Mouse (Mus musculus): Measurements from ENCODE around the gene Krt80. TPM values are rescaled to one million over a fixed set of nuclear protein-coding genes. Genes with fewer than 3 reads are reported as not detected.
A peak's percentile ranks its signal among the peaks of the same experiment; 100 is the strongest.

The Krt80 gene
- total and polyA plus RNA-seq, 3 experiments, result 0.20 TPM; not detected in 2

DNA sequence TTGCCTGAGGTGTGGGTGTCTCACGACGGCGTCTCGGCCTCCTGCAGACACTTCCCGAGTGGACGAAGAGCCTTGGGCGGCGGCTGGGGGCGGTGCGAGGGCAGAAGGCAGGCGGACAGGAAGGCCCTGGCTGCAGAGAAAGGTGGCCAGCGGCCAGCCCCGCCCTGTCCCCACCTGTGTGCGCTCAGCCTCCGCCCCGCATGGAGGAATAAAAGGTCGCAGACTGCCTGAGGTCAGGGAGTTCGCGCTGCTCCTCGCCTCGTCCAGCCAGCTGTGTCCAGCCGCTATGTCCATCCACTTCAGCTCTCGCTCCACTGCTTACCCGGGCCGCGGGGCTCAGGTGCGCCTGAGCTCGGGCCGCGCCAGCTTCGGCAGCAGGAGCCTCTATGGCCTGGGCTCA is 42.2 kb upstream of the Krt80 start:
- dilution Hi-C loops (cut with MboI; ENCODE audit: extremely low pct_ligation_motif_present, extremely low pct_unique_long_range_greater_than_20kb, low sequenced_read_pairs), result no loop called here
- Histone ChIP-seq H3K4me3 (replicated peaks in 1 of 3; ENCODE audit: low read depth in 2 of 3, low read length in 2 of 3, poor library complexity in 1 of 3) (no peak overlapping the region), H3K36me3 (replicated peaks in 1 of 2; ENCODE audit: control insufficient read depth in 1 of 2, insufficient read depth in 1 of 2, low read length in 1 of 2) (no peaks in the 10 kb centered on the region), H3K27me3 (replicated peaks) (peaks cover 10% of the 10 kb centered on the region), H3K9ac (ENCODE audit: insufficient read depth, low read depth) (no peak overlapping the region), H3K4me1 (ENCODE audit: control insufficient read depth in 1 of 2, insufficient read depth in 2 of 2) (peaks cover 29 to 51% of the 10 kb centered on the region in 2 experiments), H3K79me2 (replicated peaks; ENCODE audit: control insufficient read depth, extremely low read depth, insufficient read depth, poor library complexity, severe bottlenecking) (no peaks in the 10 kb centered on the region), H3K27ac (ENCODE audit: insufficient read depth, low read depth) (no peak overlapping the region), H3K4me2 (ENCODE audit: insufficient read depth, low read depth, poor library complexity, severe bottlenecking) (no peak overlapping the region), H3K9me3 (replicated peaks; ENCODE audit: low read length) (no peaks in the 10 kb centered on the region)
- DNase-seq (ENCODE audit: extremely low read depth), result no peak
- TF ChIP-seq ETS1 (conservative IDR thresholded peaks at IDR 0.05; ENCODE audit: low read depth, low read length), result no peak
- TF ChIP-seq RCOR1 (conservative IDR thresholded peaks at IDR 0.05; ENCODE audit: low read depth, low read length), result no peak
- no peak for TF ChIP-seq USF2 (conservative IDR thresholded peaks at IDR 0.05; ENCODE audit: low read depth, low read length)
- TF ChIP-seq UBTF (IDR thresholded peaks at IDR 0.05; ENCODE audit: low read depth, low read length), result no peak
- no peak for TF ChIP-seq CTCF (conservative IDR thresholded peaks at IDR 0.05 in 1 of 2, IDR thresholded peaks at IDR 0.05 in 1 of 2; ENCODE audit: low read depth in 2 of 2, low read length in 2 of 2)
- no peak for TF ChIP-seq MAFK (IDR thresholded peaks at IDR 0.05; ENCODE audit: insufficient replicate concordance, low read length)
- no peak for TF ChIP-seq ZKSCAN1 (IDR thresholded peaks at IDR 0.05; ENCODE audit: borderline replicate concordance, low read depth, low read length)
- no peak for TF ChIP-seq JUN (IDR thresholded peaks at IDR 0.05; ENCODE audit: insufficient read depth, low read depth, low read length)
- no peak for TF ChIP-seq IRF4 (IDR thresholded peaks at IDR 0.05; ENCODE audit: low read depth, low read length)
- TF ChIP-seq MAX (IDR thresholded peaks at IDR 0.05; ENCODE audit: low read length), result no peak
- TF ChIP-seq E2F4 (IDR thresholded peaks at IDR 0.05; ENCODE audit: insufficient replicate concordance, low read depth, low read length), result no peak
- no peak for TF ChIP-seq BHLHE40 (IDR thresholded peaks at IDR 0.05; ENCODE audit: low read depth, low read length)
- TF ChIP-seq MYC (IDR thresholded peaks at IDR 0.05; ENCODE audit: low read depth, low read length), result no peak
- no peak for TF ChIP-seq POLR2AphosphoS2 (IDR thresholded peaks at IDR 0.05; ENCODE audit: low read depth, low read length)
- TF ChIP-seq SMC3 (IDR thresholded peaks at IDR 0.05; ENCODE audit: low read depth, low read length), result no peak
- TF ChIP-seq NRF1 (IDR thresholded peaks at IDR 0.05; ENCODE audit: low read depth, low read length), result no peak
- TF ChIP-seq GABPA (IDR thresholded peaks at IDR 0.05; ENCODE audit: insufficient replicate concordance, low read depth, low read length), result no peak
- no peak for TF ChIP-seq TCF12 (IDR thresholded peaks at IDR 0.05; ENCODE audit: low read depth, low read length)
- TF ChIP-seq NELFE (IDR thresholded peaks at IDR 0.05; ENCODE audit: low read depth, low read length), result no peak
- no peak for TF ChIP-seq MXI1 (IDR thresholded peaks at IDR 0.05; ENCODE audit: low read depth, low read length)
- in situ Hi-C loops (cut with MboI; ENCODE audit: low pct_ligation_motif_present, low pct_unique_long_range_greater_than_20kb, low sequenced_read_pairs), result no loop called here

DNA sequence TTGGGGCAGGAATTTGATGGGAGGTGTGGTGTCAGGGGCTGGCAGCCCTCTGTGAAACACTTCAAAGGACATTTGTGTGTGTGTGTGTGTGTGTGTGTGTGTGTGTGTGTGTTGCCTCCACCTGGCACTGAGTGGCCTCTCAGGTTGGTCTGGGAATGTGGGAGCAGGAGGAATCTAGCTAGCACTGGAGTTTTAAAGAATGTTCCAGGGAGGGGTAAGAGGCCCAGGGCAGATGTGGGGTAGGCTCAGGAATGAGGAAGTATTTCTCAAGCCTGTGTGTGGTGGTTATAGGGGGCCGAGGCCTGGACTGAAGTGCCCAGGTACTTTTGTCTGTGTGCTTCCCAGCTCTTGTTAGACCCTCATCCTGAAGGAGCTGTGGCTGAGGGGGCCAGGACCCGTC is 40.8 kb upstream of the Krt80 start, which contains the start of gene Krt7:
Krt7 (plus strand) TSS at position 269 of the 400 bp plus-strand sequence.
- Histone ChIP-seq H3K36me3 (replicated peaks in 1 of 2; ENCODE audit: control insufficient read depth in 1 of 2, insufficient read depth in 1 of 2, low read length in 1 of 2) (no peaks in the 10 kb centered on the region), H3K9me3 (replicated peaks; ENCODE audit: low read length) (no peaks in the 10 kb centered on the region), H3K4me3 (replicated peaks in 1 of 3; ENCODE audit: low read depth in 2 of 3, low read length in 2 of 3, poor library complexity in 1 of 3) (no peak within 1 kb of the TSS), H3K27me3 (replicated peaks) (peaks cover 11% of the 10 kb centered on the region), H3K4me2 (ENCODE audit: insufficient read depth, low read depth, poor library complexity, severe bottlenecking) (no peak within 1 kb of the TSS), H3K4me1 (ENCODE audit: control insufficient read depth in 1 of 2, insufficient read depth in 2 of 2) (peaks cover 24 to 46% of the 10 kb centered on the region in 2 experiments), H3K79me2 (replicated peaks; ENCODE audit: control insufficient read depth, extremely low read depth, insufficient read depth, poor library complexity, severe bottlenecking) (no peaks in the 10 kb centered on the region), H3K27ac (ENCODE audit: insufficient read depth, low read depth) (no peak within 1 kb of the TSS), H3K9ac (ENCODE audit: insufficient read depth, low read depth) (no peak within 1 kb of the TSS)
- in situ Hi-C loops (cut with MboI; ENCODE audit: low pct_ligation_motif_present, low pct_unique_long_range_greater_than_20kb, low sequenced_read_pairs) (no loop called here), dilution Hi-C loops (cut with MboI; ENCODE audit: extremely low pct_ligation_motif_present, extremely low pct_unique_long_range_greater_than_20kb, low sequenced_read_pairs) (no loop called here)
- TF ChIP-seq POLR2A (IDR thresholded peaks at IDR 0.05; ENCODE audit: low read depth, low read length) (no peak), MAFK (IDR thresholded peaks at IDR 0.05; ENCODE audit: insufficient replicate concordance, low read length) (no peak), TCF12 (IDR thresholded peaks at IDR 0.05; ENCODE audit: low read depth, low read length) (no peak), ZMIZ1 (IDR thresholded peaks at IDR 0.05; ENCODE audit: low read depth, low read length) (no peak), ZC3H11A (IDR thresholded peaks at IDR 0.05; ENCODE audit: low read depth, low read length) (no peak), ZKSCAN1 (IDR thresholded peaks at IDR 0.05; ENCODE audit: borderline replicate concordance, low read depth, low read length) (no peak), NELFE (IDR thresholded peaks at IDR 0.05; ENCODE audit: low read depth, low read length) (no peak), RAD21 (IDR thresholded peaks at IDR 0.05; ENCODE audit: low read depth, low read length) (no peak), TBP (conservative IDR thresholded peaks at IDR 0.05; ENCODE audit: low read depth, low read length) (no peak), JUND (conservative IDR thresholded peaks at IDR 0.05; ENCODE audit: low read depth, low read length) (no peak), SMC3 (IDR thresholded peaks at IDR 0.05; ENCODE audit: low read depth, low read length) (no peak), HCFC1 (IDR thresholded peaks at IDR 0.05; ENCODE audit: low read depth, low read length) (no peak), MAZ (IDR thresholded peaks at IDR 0.05; ENCODE audit: low read depth, low read length) (no peak), ELF1 (IDR thresholded peaks at IDR 0.05; ENCODE audit: low read depth, low read length) (no peak), NRF1 (IDR thresholded peaks at IDR 0.05; ENCODE audit: low read depth, low read length) (no peak), MYC (IDR thresholded peaks at IDR 0.05; ENCODE audit: low read depth, low read length) (no peak), MAX (IDR thresholded peaks at IDR 0.05; ENCODE audit: low read length) (no peak), ETS1 (conservative IDR thresholded peaks at IDR 0.05; ENCODE audit: low read depth, low read length) (no peak), ZNF384 (IDR thresholded peaks at IDR 0.05; ENCODE audit: low read depth, low read length) (no peak)
- peak; percentile 13 for DNase-seq (ENCODE audit: extremely low read depth)
